Mouse (Mus musculus) CH12.LX (cell line): Measurements from ENCODE around the gene Hist1h3c.

ENCODE experiments used
- CTCF ChIP-seq, 2 experiments: IDR thresholded peaks in 1 of 2; conservative IDR thresholded peaks in 1 of 2; 2 replicates each; pipeline ENCODE4 v1.5.1; 2011 to 2012; ENCODE audit warnings: low read depth in 2 of 2, low read length in 2 of 2, improper control_type of control experiment in 1 of 2, inconsistent platforms in 1 of 2, mild to moderate bottlenecking in 1 of 2, moderate library complexity in 1 of 2
- EP300 ChIP-seq: IDR thresholded peaks from 2 replicates; pipeline ENCODE4 v1.6.1; 2011; ENCODE audit warnings: low read length, improper control_type of control experiment
- JUND ChIP-seq: conservative IDR thresholded peaks from 2 replicates; pipeline ENCODE4 v1.6.1; 2011; ENCODE audit warnings: low read depth, low read length, improper control_type of control experiment
- KAT2A ChIP-seq: IDR thresholded peaks from 2 replicates; pipeline ENCODE4 v1.6.1; 2012; ENCODE audit warnings: low read length, improper control_type of control experiment, inconsistent platforms; ENCODE audit not compliant: insufficient replicate concordance
- MAFK ChIP-seq: IDR thresholded peaks from 2 replicates; pipeline ENCODE4 v1.6.1; 2011; ENCODE audit warnings: low read length, improper control_type of control experiment; ENCODE audit not compliant: insufficient replicate concordance
- MAX ChIP-seq: IDR thresholded peaks from 2 replicates; pipeline ENCODE4 v1.6.1; 2011; ENCODE audit warnings: low read length, improper control_type of control experiment
- NRF1 ChIP-seq: IDR thresholded peaks from 2 replicates; pipeline ENCODE4 v1.6.1; 2014; ENCODE audit warnings: low read depth, mild to moderate bottlenecking, inconsistent platforms, low read length, improper control_type of control experiment, moderate library complexity
- POLR2A ChIP-seq: IDR thresholded peaks from 2 replicates; pipeline ENCODE4 v1.6.1; 2011; ENCODE audit warnings: low read depth, mild to moderate bottlenecking, improper control_type of control experiment, low read length
- RCOR1 ChIP-seq: conservative IDR thresholded peaks from 2 replicates; pipeline ENCODE4 v1.6.1; 2012; ENCODE audit warnings: low read depth, mild to moderate bottlenecking, inconsistent platforms, low read length, improper control_type of control experiment
- USF1 ChIP-seq: IDR thresholded peaks from 2 replicates; pipeline ENCODE4 v1.6.1; 2014; ENCODE audit warnings: low read depth, mild to moderate bottlenecking, inconsistent platforms, low read length, improper control_type of control experiment
- USF2 ChIP-seq: conservative IDR thresholded peaks from 2 replicates; pipeline ENCODE4 v1.6.1; 2011; ENCODE audit warnings: low read depth, low read length, improper control_type of control experiment

DNA sequence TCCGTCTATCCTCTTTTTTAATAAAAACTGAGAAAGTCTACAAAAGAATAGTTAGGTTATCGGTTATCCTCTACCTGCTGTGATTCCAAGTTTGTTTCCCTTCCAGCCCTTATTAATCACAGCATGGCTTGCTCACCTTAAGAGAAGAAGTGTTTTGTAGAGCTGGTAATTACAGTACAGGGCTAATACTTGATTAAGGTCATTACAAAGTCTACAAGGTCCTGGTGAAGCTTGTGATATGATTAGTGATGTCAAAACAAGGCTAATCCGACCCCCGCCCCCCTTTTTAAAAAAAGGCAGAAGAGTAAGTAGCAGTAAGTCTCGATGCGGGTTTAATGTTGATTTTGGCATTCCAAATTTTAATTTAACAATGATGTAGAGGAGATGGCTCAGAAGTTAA is 46.4 kb downstream of the Hist1h3c start:
- TF ChIP-seq POLR2A (no peak), CTCF (conservative IDR thresholded peaks at IDR 0.05 in 1 of 2, IDR thresholded peaks at IDR 0.05 in 1 of 2; ENCODE audit: low read depth in 2 of 2, low read length in 2 of 2) (no peak), RCOR1 (no peak), MAFK (no peak), NRF1 (no peak), USF2 (no peak), JUND (no peak), EP300 (no peak), KAT2A (no peak), MAX (no peak), USF1 (no peak)
